Mouse (Mus musculus): ENCODE data around the gene Slc1a4. TPM values are rescaled to one million over a fixed set of nuclear protein-coding genes. Genes with fewer than 3 reads are reported as not detected.

Gene Slc1a4
- total RNA-seq, 2 experiments from 2014 or later = 3.1 to 3.5 TPM

- intact Hi-C loops (cut with DNase I) = no loop called here
Observed at GRCm38 (mm10) chr11:20326328-20326995, 6.1 kb downstream of the Slc1a4 start.

GRCm38 (mm10) chr11:20325073-20325694 lies 7.3 kb downstream of the Slc1a4 start:
- intact Hi-C loops (cut with DNase I) = no loop called here

More at GRCm38 (mm10) chr11:20326328-20326995, 6.1 kb downstream of the Slc1a4 start:
- no peak for DNase-seq

GRCm38 (mm10) chr11:20324006-20324405 lies 8.5 kb downstream of the Slc1a4 start:
- no peak for DNase-seq
- intact Hi-C loops (cut with DNase I) = no loop called here

More at GRCm38 (mm10) chr11:20325073-20325694, 7.3 kb downstream of the Slc1a4 start:
- DNase-seq = no peak

- no peak for DNase-seq
- intact Hi-C loops (cut with DNase I) = no loop called here
Observed at GRCm38 (mm10) chr11:20322366-20322765, 10.1 kb downstream of the Slc1a4 start.

- DNase-seq = no peak
- intact Hi-C loops (cut with DNase I) = no loop called here
Observed at GRCm38 (mm10) chr11:20320661-20321060, 11.9 kb downstream of the Slc1a4 start.

- DNase-seq = peak in 1 of 2 experiments; percentile 25
- intact Hi-C loops (cut with DNase I) = no loop called here
Observed at GRCm38 (mm10) chr11:20318659-20319454, 13.7 kb downstream of the Slc1a4 start.

- intact Hi-C loops (cut with DNase I) = no loop called here
- DNase-seq = no peak
Observed at GRCm38 (mm10) chr11:20313576-20313975, 18.9 kb downstream of the Slc1a4 start.

GRCm38 (mm10) chr11:20309044-20309443 lies 23.5 kb downstream of the Slc1a4 start:
- DNase-seq = peak in 1 of 2 experiments; percentile 28
- intact Hi-C loops (cut with DNase I) = no loop called here

GRCm38 (mm10) chr11:20307409-20307808 lies 25.1 kb downstream of the Slc1a4 start:
- intact Hi-C loops (cut with DNase I) = no loop called here
- no peak for DNase-seq

GRCm38 (mm10) chr11:20305641-20306040 lies 26.9 kb downstream of the Slc1a4 start:
- intact Hi-C loops (cut with DNase I) = no loop called here
- no peak for DNase-seq

GRCm38 (mm10) chr11:20304341-20304740 lies 28.2 kb downstream of the Slc1a4 start:
- DNase-seq = peak in 1 of 2 experiments; percentile 53
- intact Hi-C loops (cut with DNase I) = no loop called here

- intact Hi-C loops (cut with DNase I) = no loop called here
- DNase-seq = no peak
Observed at GRCm38 (mm10) chr11:20301332-20301731, 31.2 kb downstream of the Slc1a4 start.

- DNase-seq = no peak
- intact Hi-C loops (cut with DNase I) = no loop called here
Observed at GRCm38 (mm10) chr11:20300850-20301249, 31.7 kb downstream of the Slc1a4 start.

- no peak for DNase-seq
- intact Hi-C loops (cut with DNase I) = no loop called here
Observed at GRCm38 (mm10) chr11:20299900-20300299, 32.6 kb downstream of the Slc1a4 start.

GRCm38 (mm10) chr11:20284463-20284862 lies 48.0 kb downstream of the Slc1a4 start:
- intact Hi-C loops (cut with DNase I) = no loop called here
- no peak for DNase-seq

- no peak for DNase-seq
- intact Hi-C loops (cut with DNase I) = no loop called here
Observed at GRCm38 (mm10) chr11:20282601-20283219, 49.8 kb downstream of the Slc1a4 start.

- intact Hi-C loops (cut with DNase I) = no loop called here
- peak in 1 of 2 experiments; percentile 7 for DNase-seq
Observed at GRCm38 (mm10) chr11:20280982-20281381, 51.5 kb downstream of the Slc1a4 start.

GRCm38 (mm10) chr11:20278702-20279101 lies 53.8 kb downstream of the Slc1a4 start:
- intact Hi-C loops (cut with DNase I) = no loop called here
- no peak for DNase-seq

GRCm38 (mm10) chr11:20277106-20277505 lies 55.4 kb downstream of the Slc1a4 start:
- intact Hi-C loops (cut with DNase I) = no loop called here

GRCm38 (mm10) chr11:20275974-20276373 lies 56.5 kb downstream of the Slc1a4 start:
- no peak for DNase-seq
- intact Hi-C loops (cut with DNase I) = no loop called here

More at GRCm38 (mm10) chr11:20277106-20277505, 55.4 kb downstream of the Slc1a4 start:
- no peak for DNase-seq

GRCm38 (mm10) chr11:20269885-20270284 lies 62.6 kb downstream of the Slc1a4 start:
- no peak for DNase-seq
- intact Hi-C loops (cut with DNase I) = no loop called here
